Mouse (Mus musculus): ENCODE results near the gene Eif5. TPM values are rescaled to one million over a fixed set of nuclear protein-coding genes. Genes with fewer than 3 reads are reported as not detected.

The Eif5 gene
- polyA plus RNA-seq, 2 experiments: 129 to 474 TPM

GRCm38 (mm10) chr12:111574074-111574886 is 36.5 kb downstream of the Eif5 start, which contains the start of gene Mark3:
Gene Mark3 (plus strand): TSS chr12:111574523.
- WGBS: under 1% methylated on average over 33 of the region's 75 CpGs
- peak; percentile 90; the same call in 1 of the 2 replicates for TF ChIP-seq POLR2A (IDR thresholded peaks at IDR 0.05; ENCODE audit: borderline replicate concordance, extremely low read depth, insufficient read depth, insufficient read length)

GRCm38 (mm10) chr12:111574887-111575838 is 37.3 kb downstream of the Eif5 start:
- H3K27ac ChIP-seq (replicated peaks; ENCODE audit: low read depth, low read length): peak overlapping the region; percentile 96
- H3K4me3 ChIP-seq (replicated peaks; ENCODE audit: low read length): peak overlapping the region; percentile 98
- peak; percentile 40 for DNase-seq (ENCODE audit: low spot score)
- no peak; the same call in 1 of the 2 replicates for ATAC-seq (ENCODE audit: low FRiP score, low read depth)
- TF ChIP-seq POLR2A (IDR thresholded peaks at IDR 0.05; ENCODE audit: borderline replicate concordance, extremely low read depth, insufficient read depth, insufficient read length): no peak
- under 1% methylated on average over 52 of the region's 58 CpGs for WGBS
- no peaks in the 10 kb centered on the region for H3K9me3 ChIP-seq (ENCODE audit: control insufficient read depth, low read length)
- H3K4me1 ChIP-seq (ENCODE audit: control insufficient read depth, insufficient read depth, low read length): peaks cover 18% of the 10 kb centered on the region
- H3K27me3 ChIP-seq (ENCODE audit: control insufficient read depth, insufficient read depth, low read length): no peaks in the 10 kb centered on the region
- peak overlapping the region; percentile 92 for H3K4me2 ChIP-seq (replicated peaks; ENCODE audit: low read depth, low read length, severe bottlenecking)
- no peaks in the 10 kb centered on the region for H3K36me3 ChIP-seq (ENCODE audit: control insufficient read depth, insufficient read depth, low read length)
- H3K9ac ChIP-seq (ENCODE audit: low read depth, low read length, severe bottlenecking): peak overlapping the region; percentile 97

More at GRCm38 (mm10) chr12:111574074-111574886, 36.5 kb downstream of the Eif5 start, which contains the start of gene Mark3:
- peak within 1 kb of the TSS; percentile 96 for H3K27ac ChIP-seq (replicated peaks; ENCODE audit: low read depth, low read length)
- peak within 1 kb of the TSS; percentile 92 for H3K4me2 ChIP-seq (replicated peaks; ENCODE audit: low read depth, low read length, severe bottlenecking)
- peak within 1 kb of the TSS; percentile 97 for H3K9ac ChIP-seq (ENCODE audit: low read depth, low read length, severe bottlenecking)
- no peaks in the 10 kb centered on the region for H3K27me3 ChIP-seq (ENCODE audit: control insufficient read depth, insufficient read depth, low read length)
- ATAC-seq (ENCODE audit: low FRiP score, low read depth): peak; percentile 98
- H3K36me3 ChIP-seq (ENCODE audit: control insufficient read depth, insufficient read depth, low read length): no peaks in the 10 kb centered on the region
- H3K4me1 ChIP-seq (ENCODE audit: control insufficient read depth, insufficient read depth, low read length): peaks cover 18% of the 10 kb centered on the region
- peak within 1 kb of the TSS; percentile 98 for H3K4me3 ChIP-seq (replicated peaks; ENCODE audit: low read length)
- H3K9me3 ChIP-seq (ENCODE audit: control insufficient read depth, low read length): no peaks in the 10 kb centered on the region
- peak; percentile 97 for DNase-seq (ENCODE audit: low spot score)

GRCm38 (mm10) chr12:111583058-111583457 is 45.2 kb downstream of the Eif5 start:
- no peak overlapping the region for H3K4me2 ChIP-seq (replicated peaks; ENCODE audit: low read depth, low read length, severe bottlenecking)
- WGBS: 100% methylated on average over 1 of the region's 1 CpGs
- H3K9ac ChIP-seq (ENCODE audit: low read depth, low read length, severe bottlenecking): no peak overlapping the region
- no peak overlapping the region for H3K4me3 ChIP-seq (replicated peaks; ENCODE audit: low read length)
- H3K4me1 ChIP-seq (ENCODE audit: control insufficient read depth, insufficient read depth, low read length): no peaks in the 10 kb centered on the region
- no peaks in the 10 kb centered on the region for H3K9me3 ChIP-seq (ENCODE audit: control insufficient read depth, low read length)
- no peaks in the 10 kb centered on the region for H3K27me3 ChIP-seq (ENCODE audit: control insufficient read depth, insufficient read depth, low read length)
- no peak for TF ChIP-seq POLR2A (IDR thresholded peaks at IDR 0.05; ENCODE audit: borderline replicate concordance, extremely low read depth, insufficient read depth, insufficient read length)
- no peaks in the 10 kb centered on the region for H3K36me3 ChIP-seq (ENCODE audit: control insufficient read depth, insufficient read depth, low read length)
- H3K27ac ChIP-seq (replicated peaks; ENCODE audit: low read depth, low read length): no peak overlapping the region
- ATAC-seq (ENCODE audit: low FRiP score, low read depth) (no peak), DNase-seq (ENCODE audit: low spot score) (no peak)

- Histone ChIP-seq H3K4me2 (replicated peaks; ENCODE audit: low read depth, low read length, severe bottlenecking) (no peak overlapping the region), H3K9ac (ENCODE audit: low read depth, low read length, severe bottlenecking) (no peak overlapping the region), H3K27ac (replicated peaks; ENCODE audit: low read depth, low read length) (no peak overlapping the region), H3K36me3 (ENCODE audit: control insufficient read depth, insufficient read depth, low read length) (no peaks in the 10 kb centered on the region), H3K9me3 (ENCODE audit: control insufficient read depth, low read length) (no peaks in the 10 kb centered on the region), H3K27me3 (ENCODE audit: control insufficient read depth, insufficient read depth, low read length) (no peaks in the 10 kb centered on the region), H3K4me1 (ENCODE audit: control insufficient read depth, insufficient read depth, low read length) (no peaks in the 10 kb centered on the region), H3K4me3 (replicated peaks; ENCODE audit: low read length) (no peak overlapping the region)
- TF ChIP-seq POLR2A (IDR thresholded peaks at IDR 0.05; ENCODE audit: borderline replicate concordance, extremely low read depth, insufficient read depth, insufficient read length): no peak
- ATAC-seq (ENCODE audit: low FRiP score, low read depth) (no peak), DNase-seq (ENCODE audit: low spot score) (no peak)
- 80% methylated on average over 1 of the region's 1 CpGs for WGBS
These were observed 46.6 kb downstream of the Eif5 start for GRCm38 (mm10) chr12:111584401-111584800.

GRCm38 (mm10) chr12:111587252-111587651 is 49.4 kb downstream of the Eif5 start:
- H3K9ac ChIP-seq (ENCODE audit: low read depth, low read length, severe bottlenecking): no peak overlapping the region
- no peak for DNase-seq (ENCODE audit: low spot score)
- WGBS: 81% methylated on average over 12 of the region's 12 CpGs
- H3K9me3 ChIP-seq (ENCODE audit: control insufficient read depth, low read length): no peaks in the 10 kb centered on the region
- H3K27ac ChIP-seq (replicated peaks; ENCODE audit: low read depth, low read length): no peak overlapping the region
- no peak for TF ChIP-seq POLR2A (IDR thresholded peaks at IDR 0.05; ENCODE audit: borderline replicate concordance, extremely low read depth, insufficient read depth, insufficient read length)
- no peak overlapping the region for H3K4me3 ChIP-seq (replicated peaks; ENCODE audit: low read length)
- H3K4me2 ChIP-seq (replicated peaks; ENCODE audit: low read depth, low read length, severe bottlenecking): no peak overlapping the region
- no peak for ATAC-seq (ENCODE audit: low FRiP score, low read depth)
- H3K36me3 ChIP-seq (ENCODE audit: control insufficient read depth, insufficient read depth, low read length): no peaks in the 10 kb centered on the region
- no peaks in the 10 kb centered on the region for H3K27me3 ChIP-seq (ENCODE audit: control insufficient read depth, insufficient read depth, low read length)
- no peaks in the 10 kb centered on the region for H3K4me1 ChIP-seq (ENCODE audit: control insufficient read depth, insufficient read depth, low read length)

Measured in limb, embryonic 14.5 days (tissue).